In genomic region chr7:89363975-89364374, GRCm38 (mm10) we compare ENCODE assay signal across 16 mouse cellular contexts.
"Had no signal": no experiment of that assay in that cellular context is flagged by ENCODE, and none has a peak within 500 bp of the region (broad histone marks: within the 10 kb centered on the region; RNA-seq: fewer than 3 reads in every experiment).

No protein-coding gene starts in this region.

- H3K4me1 ChIP-seq: limb, embryonic 10.5 days; midbrain, embryonic 12.5 days had no signal

- H3K27ac ChIP-seq: layer of hippocampus, adult 2 months; limb, embryonic 10.5 days; liver, embryonic 15.5 days; midbrain, embryonic 12.5 days; stomach, embryonic 15.5 days had no signal

- DNase-seq: kidney, adult 18-20 months; kidney, postnatal 10 days; kidney, postnatal 4 days; lung, adult 2 months; lung, postnatal 10 days; lung, postnatal 4 days; right cerebral cortex, adult 18-20 months; right cerebral cortex, postnatal 4 days; thymus, postnatal 36 days had no signal

- H3K4me2 ChIP-seq: liver, embryonic 11.5 days; liver, embryonic 15.5 days; midbrain, embryonic 12.5 days; stomach, embryonic 15.5 days had no signal

- H3K36me3 ChIP-seq: limb, embryonic 10.5 days; liver, embryonic 15.5 days; midbrain, embryonic 12.5 days; stomach, embryonic 15.5 days had no signal

- H3K9ac ChIP-seq: liver, embryonic 15.5 days; midbrain, embryonic 12.5 days; stomach, embryonic 15.5 days had no signal

- H3K4me3 ChIP-seq: layer of hippocampus, adult 2 months; limb, embryonic 10.5 days; liver, embryonic 15.5 days; megakaryocyte, embryonic 14.5 days; midbrain, embryonic 12.5 days; stomach, embryonic 15.5 days had no signal

- H3K9me3 ChIP-seq: limb, embryonic 10.5 days; liver, embryonic 15.5 days; midbrain, embryonic 12.5 days; stomach, embryonic 15.5 days had no signal

- H3K27me3 ChIP-seq: liver, embryonic 15.5 days; megakaryocyte, embryonic 14.5 days; stomach, embryonic 15.5 days had no signal
